Mouse (Mus musculus) cerebellum, adult 2 months (tissue): ENCODE measurements around the gene Ncdn. TPM values are rescaled to one million over a fixed set of nuclear protein-coding genes. Genes with fewer than 3 reads are reported as not detected.

Experiments
- DNase-seq, 2 experiments: peaks; one replicate each; pipeline ENCODE4 v3.0.0; 2021
- H3K27ac ChIP-seq: fragments of 200-500 bp; 2 replicates; pipeline ENCODE4 v1.5.1; 2012; ENCODE audit warnings: low read length, control low read depth, inconsistent platforms; ENCODE audit not compliant: insufficient read depth
- H3K27me3 ChIP-seq: fragments of 200-500 bp; 2 replicates; pipeline ENCODE4 v1.6.1; 2012; ENCODE audit warnings: inconsistent platforms, mild to moderate bottlenecking, low read length, moderate library complexity; ENCODE audit not compliant: control insufficient read depth, insufficient read depth
- H3K4me1 ChIP-seq: fragments of 200-500 bp; 2 replicates; pipeline ENCODE4 v1.6.1; 2011; ENCODE audit warnings: low read length; ENCODE audit not compliant: control insufficient read depth, insufficient read depth
- H3K4me3 ChIP-seq: fragments of 200-500 bp; replicated peaks from 2 replicates; pipeline ENCODE3; 2011; ENCODE audit warnings: mild to moderate bottlenecking, low read depth, low read length, control low read depth; ENCODE audit not compliant: insufficient read depth
- CTCF ChIP-seq: fragments of 200-500 bp; IDR thresholded peaks from 2 replicates; pipeline ENCODE4 v1.5.1; 2011; ENCODE audit warnings: low read depth, mild to moderate bottlenecking, control low read depth, low read length, moderate library complexity, borderline replicate concordance; ENCODE audit not compliant: insufficient read depth
- POLR2A ChIP-seq: fragments of 200-500 bp; IDR thresholded peaks from 2 replicates; pipeline ENCODE4 v1.6.1; 2011; ENCODE audit warnings: low read length, control low read depth, borderline replicate concordance; ENCODE audit not compliant: insufficient read depth
- WGBS: fragments of 180-500 bp; shearing (Covaris S2); methylation state at CpG from one replicate; pipeline ENCODE4 v1.1.7; 2018; 5-methylcytosine and 5-hydroxymethylcytosine counted together
- polyA plus RNA-seq: library from polyadenylated mRNA; depleted of rRNA; stranded (reverse); fragments of >200 nt; gene quantifications from 2 replicates; pipeline ENCODE4 v1.2.3, GENCODE M21; 2012

The Ncdn gene
- polyA plus RNA-seq, 1 experiment: 546 TPM

- no peak overlapping the region for H3K4me3 ChIP-seq
- H3K4me1 ChIP-seq: peaks cover 6% of the 10 kb centered on the region; the same call in 1 of the 2 replicates
- 13% methylated on average over 5 of the region's 5 CpGs for WGBS
- no peak for TF ChIP-seq POLR2A
- no peak for TF ChIP-seq CTCF
- peak; percentile 22 to 33 for DNase-seq
- H3K27ac ChIP-seq: no peak overlapping the region
- H3K27me3 ChIP-seq: no peaks in the 10 kb centered on the region
Observed at GRCm38 (mm10) chr4:126758299-126758698, 5.1 kb upstream of the Ncdn start.

DNA sequence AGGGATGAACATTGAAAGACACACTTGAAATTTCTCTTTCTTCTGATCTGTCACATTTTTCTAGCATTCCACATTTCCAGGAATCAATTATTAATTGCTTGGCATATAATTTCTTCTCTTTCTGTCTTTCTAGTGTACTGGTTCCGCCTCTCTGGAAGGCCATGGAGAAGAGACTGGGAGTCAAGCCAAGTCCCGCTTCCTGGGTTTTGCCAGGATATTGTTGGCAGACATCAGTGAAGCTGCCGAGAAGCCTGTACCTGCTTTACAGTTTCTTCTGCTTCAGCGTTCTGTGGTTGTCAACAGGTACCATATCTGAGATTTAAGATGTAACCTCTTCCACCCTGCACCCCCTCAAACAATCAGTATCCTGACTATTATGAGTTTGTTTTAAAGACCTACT lies 3.5 kb upstream of the Ncdn start:
- TF ChIP-seq CTCF (no peak), POLR2A (no peak)
- DNase-seq: peak; percentile 88 to 94
- Histone ChIP-seq H3K4me1 (peaks cover 6% of the 10 kb centered on the region; the same call in 1 of the 2 replicates), H3K27me3 (no peaks in the 10 kb centered on the region), H3K4me3 (peak overlapping the region; percentile 4), H3K27ac (no peak overlapping the region)
- WGBS: 3% methylated on average over 4 of the region's 4 CpGs

DNA sequence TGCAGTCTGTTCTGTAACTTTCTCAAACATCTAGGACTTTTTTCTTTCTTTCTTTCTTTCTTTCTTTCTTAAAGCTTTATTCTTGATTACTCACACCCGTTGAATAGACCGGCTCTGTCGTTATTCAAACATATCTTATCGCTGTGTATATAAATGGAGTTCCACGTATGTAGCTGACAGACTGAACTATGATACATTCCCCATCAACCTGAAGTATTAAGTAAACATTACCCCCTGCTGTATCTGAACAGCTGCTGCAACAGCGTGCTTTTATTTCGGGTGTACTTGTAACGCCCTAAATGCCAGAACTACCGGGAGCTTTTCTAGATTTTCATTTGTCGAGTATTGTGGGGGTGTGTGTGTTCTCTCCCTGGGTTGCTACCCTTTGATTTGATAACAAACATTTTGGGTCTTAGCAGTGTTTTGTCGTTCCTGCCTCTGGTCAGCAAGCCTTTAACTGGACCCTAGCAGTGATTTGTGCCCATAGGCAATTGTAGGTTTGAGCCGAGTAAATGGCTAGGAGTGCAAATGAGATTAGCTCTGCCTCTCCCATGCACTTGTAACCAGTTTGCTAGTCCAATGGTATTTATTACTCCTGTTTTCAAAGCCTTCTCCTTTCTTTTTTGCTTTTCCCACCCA lies 1.6 kb upstream of the Ncdn start:
- Histone ChIP-seq H3K27ac (no peak overlapping the region), H3K4me3 (no peak overlapping the region), H3K4me1 (peaks cover 13% of the 10 kb centered on the region), H3K27me3 (no peaks in the 10 kb centered on the region)
- DNase-seq: peak in 1 of 2 experiments; percentile 13
- WGBS: 28% methylated on average over 12 of the region's 12 CpGs
- TF ChIP-seq CTCF (no peak), POLR2A (no peak)

- Histone ChIP-seq H3K27me3 (no peaks in the 10 kb centered on the region), H3K4me3 (peak overlapping the region; percentile 96), H3K27ac (peak overlapping the region; percentile 96), H3K4me1 (peaks cover 18% of the 10 kb centered on the region)
- no peak for TF ChIP-seq POLR2A
- TF ChIP-seq CTCF: no peak
- WGBS: under 1% methylated on average over 12 of the region's 12 CpGs
- no peak for DNase-seq
Observed at GRCm38 (mm10) chr4:126754231-126754611, 983 bp upstream of the Ncdn start.

DNA sequence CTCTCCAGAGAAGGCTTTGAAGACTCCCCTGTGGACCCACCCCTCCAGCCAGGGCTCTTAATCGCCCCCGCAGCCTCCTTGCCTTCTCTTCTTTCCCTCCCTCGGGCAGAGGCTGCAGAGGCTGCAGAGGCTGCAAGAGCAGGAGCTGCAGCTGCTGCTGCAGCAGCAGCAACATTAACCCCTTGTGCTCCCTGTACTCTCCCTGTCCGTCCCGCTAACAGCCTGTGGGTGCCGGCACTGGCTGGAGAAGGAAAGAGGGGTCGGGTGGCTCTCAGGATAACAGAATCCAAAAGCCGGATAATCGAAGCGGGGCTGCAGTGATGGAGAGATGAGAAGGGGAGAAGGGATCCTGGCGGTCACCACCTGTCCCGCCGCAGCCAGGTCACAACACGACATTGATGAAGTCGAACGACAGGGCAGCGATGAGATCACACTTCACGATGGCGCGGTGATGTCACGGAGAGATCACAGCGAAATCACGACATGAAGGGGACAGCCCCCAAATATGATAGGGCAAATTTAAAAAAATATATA lies 563 bp downstream of the Ncdn start:
- Histone ChIP-seq H3K27ac (peak overlapping the region; percentile 97), H3K4me3 (peak overlapping the region; percentile 96), H3K27me3 (no peaks in the 10 kb centered on the region), H3K4me1 (peaks cover 22% of the 10 kb centered on the region)
- WGBS: under 1% methylated on average over 23 of the region's 23 CpGs
- DNase-seq: peak; percentile 72
- TF ChIP-seq POLR2A (no peak), CTCF (no peak)

DNA sequence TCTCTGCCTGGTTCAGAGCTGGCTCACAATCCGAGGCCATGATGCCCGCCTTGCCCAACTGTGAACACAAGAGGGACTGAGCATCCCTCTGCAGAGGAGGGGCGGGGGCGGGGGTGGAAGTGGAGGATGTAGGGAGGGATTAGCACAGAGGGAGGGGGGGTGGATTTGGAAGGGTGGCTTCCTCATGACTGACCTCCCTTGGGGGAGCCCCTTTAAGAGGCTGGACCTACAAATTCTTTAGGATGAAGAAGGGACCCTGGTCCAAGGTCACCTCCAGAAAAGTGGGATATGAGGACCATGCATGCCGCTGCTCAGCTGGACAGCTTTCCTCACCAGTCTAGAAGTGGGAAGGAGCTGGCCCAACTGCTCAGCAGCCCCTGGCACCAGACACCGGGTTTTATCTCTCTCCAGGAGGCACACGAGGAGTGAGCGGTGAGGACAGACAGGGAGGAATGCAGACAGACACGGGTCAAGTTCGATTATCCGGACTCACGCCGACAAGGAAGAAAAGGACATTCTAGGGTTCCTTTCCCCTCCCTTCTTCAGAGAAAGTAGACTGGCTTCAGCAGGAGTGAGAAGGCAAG lies 1.1 kb downstream of the Ncdn start:
- peak; percentile 72 to 73 for DNase-seq
- no peak for TF ChIP-seq POLR2A
- 0 out of 2 replicates have a peak, but pooled peaks have one; percentile 20 for TF ChIP-seq CTCF
- Histone ChIP-seq H3K27ac (peak overlapping the region; percentile 97), H3K4me1 (peaks cover 20% of the 10 kb centered on the region), H3K27me3 (no peaks in the 10 kb centered on the region), H3K4me3 (peak overlapping the region; percentile 96)
- WGBS: 2% methylated on average over 13 of the region's 13 CpGs

DNA sequence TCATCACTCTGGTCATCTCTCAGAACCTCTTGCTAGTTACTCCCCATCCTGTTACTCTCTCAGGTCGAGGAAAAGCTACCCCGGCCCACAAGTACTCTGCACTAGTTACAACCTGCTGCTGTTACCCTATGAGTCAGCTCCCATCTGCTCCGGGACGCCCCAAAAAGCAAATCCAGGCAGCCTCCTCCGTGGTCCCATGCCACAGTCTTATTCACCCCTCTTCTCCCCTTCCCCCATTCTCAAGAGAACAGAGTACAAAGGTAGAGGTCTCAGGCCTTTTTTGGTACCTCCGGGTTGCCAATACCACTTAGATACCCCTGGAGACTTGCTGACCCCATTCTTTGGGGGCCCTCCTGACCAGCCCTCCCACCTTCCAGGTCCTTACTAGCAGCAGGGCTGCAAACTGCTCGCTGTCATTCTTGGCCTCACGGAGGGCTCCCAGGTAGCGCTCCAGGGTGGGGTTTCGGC lies 1.6 kb downstream of the Ncdn start:
- peak overlapping the region; percentile 96 for H3K4me3 ChIP-seq
- TF ChIP-seq CTCF: no peak
- no peak for TF ChIP-seq POLR2A
- H3K27me3 ChIP-seq: no peaks in the 10 kb centered on the region
- peak overlapping the region; percentile 90 for H3K27ac ChIP-seq
- DNase-seq: peak in 1 of 2 experiments; percentile 61
- 8% methylated on average over 10 of the region's 10 CpGs for WGBS
- H3K4me1 ChIP-seq: peaks cover 23% of the 10 kb centered on the region
